Comparison of ENCODE assay signal across 38 mouse cellular contexts in genomic region chr11:102855941-102856340, GRCm38 (mm10). TPM values are rescaled to one million over a fixed set of nuclear protein-coding genes. Genes with fewer than 3 reads are reported as not detected.
DNase-seq lines count a peak whose midpoint lies in the region; ATAC-seq and TF ChIP-seq lines count a peak whose summit lies in the region.
"Had no signal": no experiment of that assay in that cellular context is flagged by ENCODE, and none has a peak within 500 bp of the region (broad histone marks: within the 10 kb centered on the region; RNA-seq: fewer than 3 reads in every experiment).

No protein-coding gene starts in this region.

- peaks cover 3% of the 10 kb centered on the region for H3K36me3 ChIP-seq in embryonic facial prominence, embryonic 11.5 days (replicated peaks; ENCODE audit: control insufficient read depth, insufficient read depth, low read depth, low read length)
- H3K36me3 ChIP-seq in limb, embryonic 14.5 days (ENCODE audit: control insufficient read depth, insufficient read depth, low read length) = peaks cover 76% of the 10 kb centered on the region

- TF ChIP-seq POLR2A in limb, embryonic 14.5 days (IDR thresholded peaks at IDR 0.05; ENCODE audit: borderline replicate concordance, extremely low read depth, insufficient read depth, insufficient read length) = no peak

- no peak for ATAC-seq in embryonic facial prominence, embryonic 11.5 days (replicated peaks; ENCODE audit: insufficient number of reproducible peaks, low FRiP score, low TSS enrichment, low read depth)
- ATAC-seq in limb, embryonic 14.5 days (ENCODE audit: low FRiP score, low read depth) = peak; percentile 62; the same call in 1 of the 2 replicates
- no peak for ATAC-seq in erythroblast, adult 5-6 weeks (replicated peaks; ENCODE audit: low FRiP score, poor library complexity, severe bottlenecking)
- ATAC-seq: activated CD4-positive, CD25-positive, alpha-beta regulatory T cell, adult 4 months; forebrain, embryonic 13.5 days; liver, embryonic 12.5 days; lung, postnatal 0 days; midbrain, embryonic 15.5 days had no signal

- peak; percentile 62 for DNase-seq in embryo, embryonic 10 days (ENCODE audit: low spot score)
- DNase-seq in embryo, embryonic 9.5 days (ENCODE audit: extremely low spot score) = no peak
- DNase-seq in embryonic facial prominence, embryonic 11.5 days (ENCODE audit: low spot score) = peak; percentile 83
- peak; percentile 28 for DNase-seq in hindlimb bud, embryonic 11.5 days (ENCODE audit: extremely low spot score, low read depth, low spot score)
- peak; percentile 33 for DNase-seq in limb, embryonic 14.5 days (ENCODE audit: low spot score)
- DNase-seq in kidney, adult 8-10 months = no peak
- no peak for DNase-seq in right cerebral cortex, postnatal 14 days
- DNase-seq: adrenal gland, adult 2 months; adrenal gland, postnatal 36 days; cerebellum, adult 18-20 months; cerebellum, postnatal 10 days; gastrocnemius, postnatal 25 days; heart, adult 2 months; heart, postnatal 4 days; kidney, adult 18-20 months; layer of hippocampus, postnatal 36 days; left cerebral cortex, postnatal 4 days; lung, adult 18-20 months; right cerebral cortex, adult 18-20 months had no signal

- 43% methylated on average over 6 of the region's 6 CpGs for WGBS in embryonic facial prominence, embryonic 11.5 days
- WGBS in limb, embryonic 14.5 days = 21% methylated on average over 6 of the region's 6 CpGs

- no peak overlapping the region for H3K4me2 ChIP-seq in embryonic facial prominence, embryonic 11.5 days (ENCODE audit: low read depth, low read length)
- no peak overlapping the region for H3K4me2 ChIP-seq in limb, embryonic 14.5 days (replicated peaks; ENCODE audit: low read depth, low read length, severe bottlenecking)
- H3K4me2 ChIP-seq: forebrain, embryonic 13.5 days; heart, embryonic 12.5 days; hindbrain, embryonic 14.5 days; liver, embryonic 12.5 days; midbrain, embryonic 15.5 days; stomach, embryonic 15.5 days had no signal

- no peaks in the 10 kb centered on the region for H3K4me1 ChIP-seq in embryonic facial prominence, embryonic 11.5 days (ENCODE audit: control insufficient read depth, insufficient read depth, low read length)
- no peaks in the 10 kb centered on the region for H3K4me1 ChIP-seq in limb, embryonic 14.5 days (ENCODE audit: control insufficient read depth, insufficient read depth, low read length)
- H3K4me1 ChIP-seq: forebrain, embryonic 13.5 days; heart, embryonic 12.5 days; liver, embryonic 12.5 days; midbrain, embryonic 10.5 days; midbrain, embryonic 15.5 days; stomach, embryonic 15.5 days had no signal

- no peak overlapping the region for H3K9ac ChIP-seq in embryonic facial prominence, embryonic 11.5 days (replicated peaks; ENCODE audit: low read length)
- no peak overlapping the region for H3K9ac ChIP-seq in limb, embryonic 14.5 days (ENCODE audit: low read depth, low read length, severe bottlenecking)
- H3K9ac ChIP-seq: forebrain, embryonic 13.5 days; heart, embryonic 12.5 days; hindbrain, embryonic 14.5 days; liver, embryonic 12.5 days; midbrain, embryonic 15.5 days; stomach, embryonic 15.5 days had no signal

- peak overlapping the region; percentile 1; the same call in 1 of the 2 replicates for H3K27ac ChIP-seq in embryonic facial prominence, embryonic 11.5 days (replicated peaks; ENCODE audit: low read depth, low read length)
- H3K27ac ChIP-seq in limb, embryonic 14.5 days (replicated peaks; ENCODE audit: low read depth, low read length) = 0 out of 2 replicates have a peak overlapping the region, but pooled peaks have one; percentile 9
- H3K27ac ChIP-seq: forebrain, embryonic 13.5 days; heart, adult 2 months; hindbrain, embryonic 14.5 days; kidney, postnatal 0 days; liver, embryonic 12.5 days; midbrain, embryonic 10.5 days; midbrain, embryonic 15.5 days; stomach, embryonic 15.5 days had no signal

- H3K9me3 ChIP-seq in embryonic facial prominence, embryonic 11.5 days (replicated peaks; ENCODE audit: control insufficient read depth, low read length) = no peaks in the 10 kb centered on the region
- no peaks in the 10 kb centered on the region for H3K9me3 ChIP-seq in limb, embryonic 14.5 days (ENCODE audit: control insufficient read depth, low read length)
- H3K9me3 ChIP-seq: forebrain, embryonic 13.5 days; heart, embryonic 12.5 days; liver, embryonic 12.5 days; midbrain, embryonic 10.5 days; midbrain, embryonic 15.5 days; stomach, embryonic 15.5 days had no signal

- H3K4me3 ChIP-seq in embryonic facial prominence, embryonic 11.5 days (ENCODE audit: low read depth, low read length) = no peak overlapping the region
- H3K4me3 ChIP-seq in limb, embryonic 14.5 days (replicated peaks; ENCODE audit: low read length) = no peak overlapping the region
- H3K4me3 ChIP-seq: forebrain, embryonic 13.5 days; heart, adult 2 months; heart, embryonic 12.5 days; liver, embryonic 12.5 days; midbrain, embryonic 10.5 days; midbrain, embryonic 15.5 days; stomach, embryonic 15.5 days had no signal

- no peaks in the 10 kb centered on the region for H3K27me3 ChIP-seq in embryonic facial prominence, embryonic 11.5 days (ENCODE audit: control insufficient read depth, insufficient read depth, low read length)
- H3K27me3 ChIP-seq in limb, embryonic 14.5 days (ENCODE audit: control insufficient read depth, insufficient read depth, low read length) = no peaks in the 10 kb centered on the region
- H3K27me3 ChIP-seq: CH12.LX; forebrain, embryonic 13.5 days; heart, embryonic 12.5 days; liver, embryonic 12.5 days; midbrain, embryonic 15.5 days; stomach, embryonic 15.5 days had no signal

RNA-seq across cellular contexts. Expression of gene Higd1b, which starts 20.3 kb away (rescaled TPM):
- not detected in 2 replicates for polyA plus RNA-seq in embryonic facial prominence, embryonic 11.5 days (2014; fragmentation: Nextera tagmentation; extraction: Ambion mirVana)
- not detected in 2 replicates for polyA plus RNA-seq in limb, embryonic 14.5 days (2012; rRNA removed)
- polyA plus RNA-seq in limb, embryonic 14.5 days (2014; fragmentation: Nextera tagmentation; extraction: Ambion mirVana) = 0.43 and 0.48 TPM in 2 replicates
- total RNA-seq in erythroblast, adult 5-6 weeks (2015; ENCODE audit: low replicate concordance) = not detected in 2 replicates
- total RNA-seq in erythroblast, adult 5-6 weeks (2017; ENCODE audit: low replicate concordance) = not detected in 2 replicates
- total RNA-seq: CH12.LX had no signal
- polyA plus RNA-seq: activated CD4-positive, CD25-positive, alpha-beta regulatory T cell, adult 4 months; C2C12; heart, embryonic 12.5 days; intestine, embryonic 14.5 days; liver, embryonic 12.5 days; midbrain, embryonic 10.5 days; small intestine, adult 2 months had no signal

RNA-seq across cellular contexts. Expression of gene Eftud2, which starts 24.8 kb away (rescaled TPM):
- polyA plus RNA-seq in embryonic facial prominence, embryonic 11.5 days (2014; fragmentation: Nextera tagmentation; extraction: Ambion mirVana) = 246 and 257 TPM in 2 replicates
- polyA plus RNA-seq in limb, embryonic 14.5 days (2012; rRNA removed) = 95.0 and 113 TPM in 2 replicates
- polyA plus RNA-seq in limb, embryonic 14.5 days (2014; fragmentation: Nextera tagmentation; extraction: Ambion mirVana) = 137 and 149 TPM in 2 replicates
- total RNA-seq in erythroblast, adult 5-6 weeks (2015; ENCODE audit: low replicate concordance) = 49.8 and 53.9 TPM in 2 replicates
- total RNA-seq in erythroblast, adult 5-6 weeks (2017; ENCODE audit: low replicate concordance) = 45.0 and 54.5 TPM in 2 replicates

RNA-seq across cellular contexts. Expression of gene Ccdc103, which starts 25.1 kb away (rescaled TPM):
- polyA plus RNA-seq in embryonic facial prominence, embryonic 11.5 days (2014; fragmentation: Nextera tagmentation; extraction: Ambion mirVana) = 1.00 and 1.5 TPM in 2 replicates
- 0.34 and 0.41 TPM in 2 replicates for polyA plus RNA-seq in limb, embryonic 14.5 days (2012; rRNA removed)
- polyA plus RNA-seq in limb, embryonic 14.5 days (2014; fragmentation: Nextera tagmentation; extraction: Ambion mirVana) = 0.50 and 1.0 TPM in 2 replicates
- total RNA-seq in erythroblast, adult 5-6 weeks (2015; ENCODE audit: low replicate concordance) = not detected in 2 replicates
- total RNA-seq in erythroblast, adult 5-6 weeks (2017; ENCODE audit: low replicate concordance) = not detected in 2 replicates
- total RNA-seq: gastrocnemius, adult 18-20 months; gastrocnemius, postnatal 25 days; heart, adult 2 months had no signal
- polyA plus RNA-seq: small intestine, adult 2 months had no signal

RNA-seq across cellular contexts. Expression of gene Fam187a, which starts 29.0 kb away (rescaled TPM):
- polyA plus RNA-seq in embryonic facial prominence, embryonic 11.5 days (2014; fragmentation: Nextera tagmentation; extraction: Ambion mirVana) = not detected in 2 replicates
- polyA plus RNA-seq in limb, embryonic 14.5 days (2012; rRNA removed) = 0.04 TPM in 1 of 2 replicates, not detected in the other
- not detected in 2 replicates for polyA plus RNA-seq in limb, embryonic 14.5 days (2014; fragmentation: Nextera tagmentation; extraction: Ambion mirVana)
- total RNA-seq in erythroblast, adult 5-6 weeks (2015; ENCODE audit: low replicate concordance) = not detected in 2 replicates
- not detected in 2 replicates for total RNA-seq in erythroblast, adult 5-6 weeks (2017; ENCODE audit: low replicate concordance)
- total RNA-seq: adrenal gland, adult 2 months; adrenal gland, postnatal 36 days; CH12.LX; ES-E14; gastrocnemius, adult 18-20 months; gastrocnemius, postnatal 25 days; heart, adult 2 months; heart, postnatal 4 days; layer of hippocampus, postnatal 36 days; left cerebral cortex, postnatal 4 days had no signal
- polyA plus RNA-seq: activated CD4-positive, CD25-positive, alpha-beta regulatory T cell, adult 4 months; adrenal gland, adult 2 months; forebrain, embryonic 13.5 days; heart, adult 2 months; heart, embryonic 12.5 days; heart, postnatal 0 days; intestine, embryonic 14.5 days; kidney, postnatal 0 days; large intestine, adult 2 months; liver, embryonic 12.5 days; lung, postnatal 0 days; midbrain, embryonic 10.5 days; midbrain, embryonic 15.5 days; small intestine, adult 2 months; stomach, embryonic 15.5 days had no signal

RNA-seq across cellular contexts. Expression of gene Gjc1, which starts 36.4 kb away (rescaled TPM):
- polyA plus RNA-seq in embryonic facial prominence, embryonic 11.5 days (2014; fragmentation: Nextera tagmentation; extraction: Ambion mirVana) = 90.5 and 97.0 TPM in 2 replicates
- 76.6 and 80.0 TPM in 2 replicates for polyA plus RNA-seq in limb, embryonic 14.5 days (2012; rRNA removed)
- polyA plus RNA-seq in limb, embryonic 14.5 days (2014; fragmentation: Nextera tagmentation; extraction: Ambion mirVana) = 59.6 and 67.5 TPM in 2 replicates
- total RNA-seq in erythroblast, adult 5-6 weeks (2015; ENCODE audit: low replicate concordance) = not detected in 2 replicates
- total RNA-seq in erythroblast, adult 5-6 weeks (2017; ENCODE audit: low replicate concordance) = 0.09 TPM in 1 of 2 replicates, not detected in the other
- total RNA-seq: CH12.LX had no signal

Comparison
In these comparisons a context has a peak if more than half of its experiments do, and no peak if none do; other contexts are left out.
1. DNase-seq: peak in embryo, embryonic 10 days (single experiment), embryonic facial prominence, embryonic 11.5 days (single experiment), hindlimb bud, embryonic 11.5 days (single experiment) and limb, embryonic 14.5 days (single experiment); none in embryo, embryonic 9.5 days (single experiment), kidney, adult 8-10 months (0 of 2) and right cerebral cortex, postnatal 14 days (single experiment).